Mouse (Mus musculus) brain, embryonic 14.5 days (tissue): ENCODE measurements around the gene Gpr85.

Source experiments
- CTCF ChIP-seq: fragments of 200-500 bp; IDR thresholded peaks from 2 replicates; pipeline ENCODE4 v1.5.1; 2012; ENCODE audit warnings: inconsistent platforms, mild to moderate bottlenecking, moderate library complexity, borderline replicate concordance; ENCODE audit not compliant: insufficient read depth, insufficient read length; ENCODE audit errors: extremely low read depth
- POLR2A ChIP-seq: fragments of 200-500 bp; IDR thresholded peaks from 2 replicates; pipeline ENCODE4 v1.6.1; 2012; ENCODE audit warnings: mild to moderate bottlenecking, inconsistent platforms, borderline replicate concordance; ENCODE audit not compliant: poor library complexity, insufficient read depth, insufficient read length, severe bottlenecking; ENCODE audit errors: extremely low read depth

DNA sequence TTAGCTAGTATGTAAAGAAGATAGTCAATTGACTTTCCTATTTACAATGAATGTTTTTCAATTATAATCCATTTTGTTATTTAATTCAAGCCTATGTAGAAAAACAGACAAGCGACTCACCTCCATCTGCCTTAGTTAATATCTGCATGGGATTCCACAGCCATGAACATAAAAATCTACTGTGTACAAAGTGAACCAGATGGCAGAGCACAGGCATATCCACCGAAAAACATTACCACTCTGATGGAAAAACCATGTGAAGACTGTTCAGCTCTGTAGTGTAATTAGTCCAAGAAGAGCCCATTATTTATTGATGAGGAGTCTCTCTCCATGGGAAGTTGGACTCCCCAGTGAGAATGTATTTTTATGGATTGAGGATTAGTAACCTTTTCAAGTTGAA lies 7.0 kb downstream of the Gpr85 start:
- no peak for TF ChIP-seq POLR2A
- TF ChIP-seq CTCF: no peak
